Mouse (Mus musculus): ENCODE measurements around the gene Dlx6. TPM values are rescaled to one million over a fixed set of nuclear protein-coding genes. Genes with fewer than 3 reads are reported as not detected.

Gene Dlx6
- polyA plus RNA-seq, 2 experiments from 2014 or later, result not detected

- ATAC-seq, result no peak
These were observed 2.6 kb upstream of the Dlx6 start for GRCm38 (mm10) chr6:6860411-6861085.

DNA sequence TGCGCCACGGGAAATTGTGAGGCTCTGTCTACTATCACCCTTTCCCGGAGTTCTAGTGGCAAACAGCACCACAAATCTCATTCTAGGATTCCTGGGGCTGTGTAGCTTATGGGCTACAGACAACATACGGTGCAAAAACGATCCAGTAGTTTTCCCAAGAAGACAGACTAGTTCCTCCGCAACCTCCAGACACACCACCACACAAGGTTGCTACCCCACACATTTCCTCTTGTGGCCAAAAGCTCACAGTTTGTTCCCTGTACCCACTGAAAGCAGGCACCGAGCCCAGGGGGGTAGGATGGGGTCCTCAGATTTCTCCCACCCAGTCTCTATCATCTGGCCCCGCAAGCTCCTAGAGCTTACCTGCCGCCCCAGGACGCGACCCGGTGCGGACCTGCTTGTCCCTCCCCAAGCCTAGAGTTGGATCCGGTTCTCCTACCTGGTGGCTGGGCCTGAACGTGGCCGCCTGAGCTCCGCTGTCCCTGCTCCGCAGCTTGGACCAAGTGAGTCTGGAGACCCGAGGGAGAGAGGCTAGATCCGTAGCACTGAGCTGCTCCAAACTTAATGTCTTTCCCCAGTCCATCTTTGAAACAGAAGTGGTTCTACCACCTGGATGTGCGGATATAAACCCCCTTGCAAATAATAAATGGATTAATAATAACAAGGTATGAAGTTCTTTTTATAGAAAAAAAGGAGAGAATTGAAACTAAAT, 1.9 kb upstream of the Dlx6 start:
- no peak for ATAC-seq

GRCm38 (mm10) chr6:6861798-6862428, 1.2 kb upstream of the Dlx6 start:
- no peak for ATAC-seq

- no peak for ATAC-seq
These were observed 523 bp upstream of the Dlx6 start for GRCm38 (mm10) chr6:6862611-6863010.

DNA sequence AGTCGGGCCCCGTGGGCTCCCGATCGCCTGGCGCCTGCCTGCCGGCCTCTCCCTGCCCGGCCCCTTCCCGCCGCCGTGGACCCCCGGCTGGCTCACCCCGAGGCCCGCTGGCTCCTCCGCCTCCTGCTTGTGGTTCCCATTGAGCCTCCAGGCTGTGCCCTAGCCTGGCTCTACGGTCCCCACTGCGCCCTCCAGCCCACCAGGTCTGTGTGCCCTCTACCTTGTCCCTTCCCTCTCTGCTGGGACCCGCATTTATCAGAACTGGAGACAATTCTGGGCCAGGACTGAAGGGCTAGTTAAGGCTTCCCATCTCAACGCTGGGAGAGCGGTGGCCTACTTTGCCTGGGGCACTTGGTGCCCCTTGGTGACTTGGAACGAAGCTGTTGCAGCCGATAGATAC, 821 bp downstream of the Dlx6 start:
- no peak for ATAC-seq

DNA sequence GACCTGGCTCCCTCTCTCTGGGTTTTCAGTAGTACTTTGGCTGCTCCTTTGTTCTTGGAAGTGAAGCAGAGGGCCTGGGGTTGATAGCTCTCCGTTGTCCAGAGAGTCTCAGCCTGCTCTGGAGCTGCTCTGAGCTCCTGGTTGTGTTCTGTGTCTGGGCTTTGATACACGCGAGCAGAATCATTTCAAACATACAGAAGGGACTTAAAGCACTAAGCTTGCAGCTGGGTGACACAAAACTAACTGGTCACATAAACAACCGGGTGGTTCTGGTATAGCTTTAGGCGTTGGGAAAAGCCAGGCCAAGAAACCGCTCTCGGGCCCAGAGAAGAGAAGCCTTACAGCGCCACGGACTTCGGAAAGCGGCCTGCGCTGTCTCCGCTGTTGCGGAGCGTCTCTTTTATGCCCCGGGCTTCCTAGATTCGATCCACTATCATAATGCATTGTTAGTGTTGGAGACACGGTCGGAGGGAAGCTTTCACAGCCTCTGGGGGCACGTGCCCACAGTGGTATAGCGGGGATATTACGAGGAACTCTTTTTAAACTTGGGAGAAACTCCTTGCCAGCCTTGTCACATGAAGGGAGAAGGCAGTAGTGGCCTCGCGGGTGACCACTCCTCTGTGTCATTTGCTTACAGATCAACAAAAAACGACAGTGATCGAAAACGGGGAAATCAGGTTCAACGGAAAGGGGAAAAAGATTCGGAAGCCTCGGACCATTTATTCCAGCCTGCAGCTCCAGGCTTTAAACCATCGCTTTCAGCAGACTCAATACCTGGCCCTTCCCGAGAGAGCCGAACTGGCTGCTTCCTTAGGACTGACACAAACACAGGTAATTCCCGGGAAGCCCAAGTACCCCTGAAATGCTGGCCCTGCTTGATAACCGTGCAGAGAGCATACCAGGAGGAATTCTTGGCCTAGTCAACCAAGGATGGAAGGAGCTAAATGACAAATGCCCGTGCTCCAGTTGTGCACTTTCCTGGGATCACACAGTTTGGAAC, 1.6 kb downstream of the Dlx6 start:
- no peak for ATAC-seq

GRCm38 (mm10) chr6:6867031-6867430, 3.9 kb downstream of the Dlx6 start:
- ATAC-seq, result no peak

DNA sequence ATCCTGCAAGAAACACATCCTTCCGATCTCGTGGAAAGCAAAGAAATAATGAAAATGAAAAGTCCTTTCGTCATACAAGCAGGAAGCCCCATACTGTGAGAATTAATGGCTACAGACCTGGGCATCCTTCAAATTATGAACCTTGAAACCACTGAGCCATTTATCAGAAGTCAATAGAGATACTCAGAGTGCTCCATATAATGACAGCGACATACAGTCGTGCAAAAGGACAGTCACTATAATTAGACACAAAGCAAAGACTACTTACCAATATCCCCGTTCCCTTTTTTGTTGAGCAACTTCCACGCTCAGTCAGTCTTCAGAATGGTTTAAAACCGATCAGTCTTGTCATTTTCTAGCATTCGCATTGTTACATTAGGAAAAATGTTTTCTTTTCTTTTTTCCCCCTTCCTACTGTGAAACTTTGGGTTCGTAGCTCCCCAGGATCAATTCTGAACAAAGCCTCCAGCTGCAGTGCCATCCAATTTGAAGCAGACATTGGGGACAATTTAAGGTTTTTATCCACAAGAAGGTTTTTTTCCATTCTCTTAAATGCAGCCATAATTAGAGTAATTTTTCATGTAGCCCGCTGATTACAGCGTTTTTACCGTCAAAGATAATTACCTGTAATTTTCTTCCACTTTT, 6.0 kb downstream of the Dlx6 start:
- no peak for ATAC-seq

- ATAC-seq, result no peak
These were observed 7.0 kb downstream of the Dlx6 start for GRCm38 (mm10) chr6:6869961-6870800.

GRCm38 (mm10) chr6:6870876-6871420, 7.8 kb downstream of the Dlx6 start:
- no peak for ATAC-seq

GRCm38 (mm10) chr6:6871692-6872091, 8.6 kb downstream of the Dlx6 start:
- ATAC-seq, result no peak

DNA sequence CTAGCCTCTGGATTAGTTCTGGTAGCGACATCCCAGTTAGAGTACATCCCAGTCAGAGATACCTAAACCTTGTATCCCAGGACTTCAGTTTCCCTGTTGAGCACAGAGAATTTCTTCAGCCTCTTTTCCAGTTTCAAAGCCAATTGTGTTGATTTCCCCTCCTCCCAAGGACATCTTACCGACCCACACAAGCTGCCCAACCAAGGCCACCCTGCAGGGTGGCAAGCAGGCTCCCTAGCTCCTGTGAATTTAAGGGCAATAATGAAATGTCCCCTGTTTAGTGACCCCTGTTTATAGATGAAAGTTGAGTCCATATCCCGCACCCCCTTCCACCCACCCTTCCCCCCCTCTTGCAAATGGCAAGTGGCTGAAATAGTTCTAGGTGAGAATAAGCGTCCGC, 9.7 kb downstream of the Dlx6 start:
- ATAC-seq, result no peak

GRCm38 (mm10) chr6:6873476-6874072, 10.4 kb downstream of the Dlx6 start:
- no peak for ATAC-seq

- ATAC-seq, result no peak
These were observed 11.1 kb downstream of the Dlx6 start for GRCm38 (mm10) chr6:6874073-6874771.

- no peak for ATAC-seq
These were observed 12.0 kb downstream of the Dlx6 start for GRCm38 (mm10) chr6:6875136-6875535.

DNA sequence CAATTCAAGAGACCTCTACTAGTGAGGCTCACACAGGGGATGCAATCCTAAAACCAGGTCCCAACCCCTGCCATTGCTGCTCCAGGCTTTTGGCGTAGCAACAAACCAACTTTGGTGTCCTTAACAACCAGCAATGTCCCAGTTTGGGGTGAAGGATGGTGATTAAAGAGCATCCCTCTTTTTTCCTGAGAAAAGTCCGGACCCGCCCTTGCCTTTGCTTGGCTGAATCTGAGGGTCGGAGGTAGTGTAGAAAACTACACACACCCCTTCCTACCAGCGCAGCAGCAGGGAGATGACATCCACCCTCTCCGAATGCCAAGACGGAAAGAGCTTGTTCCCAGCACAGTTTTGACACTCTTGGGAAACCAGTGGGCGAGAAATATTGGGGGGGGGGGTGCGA, 12.5 kb downstream of the Dlx6 start:
- ATAC-seq, result no peak

- no peak for ATAC-seq
These were observed 13.1 kb downstream of the Dlx6 start for GRCm38 (mm10) chr6:6876231-6876630.

DNA sequence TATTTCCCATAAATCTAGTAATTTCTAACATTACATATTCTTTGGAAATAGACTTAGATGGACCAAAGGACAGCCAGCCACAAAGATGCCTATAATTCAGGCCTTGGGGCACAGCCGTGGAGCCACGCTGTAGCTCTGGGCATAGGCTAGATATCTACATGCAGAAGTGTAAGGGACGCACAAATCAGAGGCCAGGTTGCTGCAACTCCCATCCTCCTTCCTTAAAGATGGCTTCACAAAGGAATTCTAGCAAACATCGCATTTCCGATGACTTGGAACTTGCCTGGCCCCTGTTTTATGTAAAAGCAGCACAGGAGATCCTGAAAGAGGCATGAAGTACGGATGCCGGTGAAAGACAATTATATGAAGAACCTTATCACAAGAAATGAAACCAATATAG, 13.6 kb downstream of the Dlx6 start:
- no peak for ATAC-seq

GRCm38 (mm10) chr6:6877346-6877910, 14.3 kb downstream of the Dlx6 start:
- no peak for ATAC-seq
